Mouse (Mus musculus) B cell, adult 2 months (primary cell): ENCODE results near the gene Srcap.
"Not testable (repeated sequence)": the region's sequence is repeated elsewhere in the genome, so short reads cannot be mapped to it uniquely, and the experiment has no call there.

Source experiments
- DNase-seq, 2 experiments: peaks; one replicate each; pipeline ENCODE4 v3.0.0; 2022

Gene Srcap

GRCm38 (mm10) chr7:127491846-127492245 lies 19.9 kb upstream of the Srcap start:
- DNase-seq, result no peak

GRCm38 (mm10) chr7:127494648-127495047 lies 17.1 kb upstream of the Srcap start:
- no peak for DNase-seq

- DNase-seq, result no peak
Observed at GRCm38 (mm10) chr7:127497382-127497781, 14.4 kb upstream of the Srcap start.

GRCm38 (mm10) chr7:127498407-127498806 lies 13.4 kb upstream of the Srcap start:
- peak; percentile 66 to 75 for DNase-seq

- no peak for DNase-seq
Observed at GRCm38 (mm10) chr7:127508291-127508690, 3.5 kb upstream of the Srcap start.

- not testable (repeated sequence) for DNase-seq
Observed at GRCm38 (mm10) chr7:127509830-127510229, 2.0 kb upstream of the Srcap start.

GRCm38 (mm10) chr7:127511241-127511640 lies 542 bp upstream of the Srcap start:
- no peak for DNase-seq

- DNase-seq, result peak in 1 of 2 experiments; percentile 93
Observed at GRCm38 (mm10) chr7:127512231-127513015, 640 bp downstream of the Srcap start.

GRCm38 (mm10) chr7:127513016-127513390 lies 1.2 kb downstream of the Srcap start:
- DNase-seq, result peak; percentile 47 to 49

- no peak for DNase-seq
Observed at GRCm38 (mm10) chr7:127513781-127514180, 2.0 kb downstream of the Srcap start.

GRCm38 (mm10) chr7:127515846-127516245 lies 4.1 kb downstream of the Srcap start:
- DNase-seq, result no peak

- no peak for DNase-seq
Observed at GRCm38 (mm10) chr7:127516344-127516743, 4.6 kb downstream of the Srcap start.

GRCm38 (mm10) chr7:127519284-127519683 lies 7.5 kb downstream of the Srcap start, which contains the start of gene Gm42715:
TSS of gene Gm42715 (plus strand) at chr7:127519584.
- DNase-seq, result no peak

GRCm38 (mm10) chr7:127541671-127542070 lies 29.9 kb downstream of the Srcap start:
- DNase-seq, result no peak

GRCm38 (mm10) chr7:127549116-127549835 lies 37.5 kb downstream of the Srcap start:
- DNase-seq, result no peak

- DNase-seq, result no peak
Observed at GRCm38 (mm10) chr7:127551558-127551957, 39.8 kb downstream of the Srcap start.

- DNase-seq, result no peak
Observed at GRCm38 (mm10) chr7:127560580-127560979, 48.8 kb downstream of the Srcap start.

- no peak for DNase-seq
Observed at GRCm38 (mm10) chr7:127561340-127561858, 49.6 kb downstream of the Srcap start, which contains the start of gene Tmem265. TSS of gene Tmem265 (plus strand) at chr7:127561390.

- no peak for DNase-seq
Observed at GRCm38 (mm10) chr7:127564381-127565150, 52.8 kb downstream of the Srcap start.

- peak; percentile 83 to 89 for DNase-seq
Observed at GRCm38 (mm10) chr7:127572895-127573471, 61.2 kb downstream of the Srcap start, which contains the start of gene Phkg2. TSS of gene Phkg2 (plus strand) at chr7:127573340.

- DNase-seq, result peak; percentile 20
Observed at GRCm38 (mm10) chr7:127573503-127574008, 61.8 kb downstream of the Srcap start.

- no peak for DNase-seq
Observed at GRCm38 (mm10) chr7:127574115-127574514, 62.3 kb downstream of the Srcap start.
